Mouse (Mus musculus) ZHBTc4 (cell line): ENCODE measurements at regions not wholly inside any gene's neighbourhood (a gene's known extent, or its start where the extent isn't known, plus 50 kb on each side); places are given as distances from the start of the nearest gene placed in this dataset.
"Not testable (repeated sequence)": the region's sequence is repeated elsewhere in the genome, so short reads cannot be mapped to it uniquely, and the experiment has no call there.

Experiments
- DNase-seq: peaks from one replicate; pipeline ENCODE4 v3.0.0-alpha.2; 2011; ENCODE audit warnings: low read depth, low spot score

GRCm38 (mm10) chr3:49686182-49686895, 70.8 kb downstream of the Pcdh18 start:
- no peak for DNase-seq

- DNase-seq = no peak
These were observed 82.2 kb downstream of the Pcdh18 start for GRCm38 (mm10) chr3:49674921-49675320.

DNA sequence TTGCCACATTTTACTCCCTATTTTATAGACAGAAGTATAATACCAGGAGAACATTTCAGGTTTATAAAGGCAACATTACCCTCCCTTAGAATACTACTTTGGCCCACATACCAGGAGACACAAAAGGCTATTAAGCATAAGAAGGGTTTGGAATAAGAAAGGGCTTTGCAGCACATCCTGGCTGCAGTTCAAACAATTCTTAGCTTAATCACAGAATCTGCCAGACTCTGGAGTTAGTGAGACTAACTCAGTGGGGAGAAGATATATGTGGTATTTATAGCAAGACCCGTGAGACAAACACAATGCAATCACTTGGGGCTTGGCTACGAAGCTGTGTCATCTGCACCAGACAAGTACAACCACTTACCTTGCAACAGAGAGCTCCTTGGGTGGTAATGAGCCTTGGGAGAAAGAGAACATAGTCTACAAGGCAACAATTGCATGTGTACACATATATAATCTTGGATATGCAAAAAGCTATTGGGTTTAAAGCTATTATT, 84.4 kb downstream of the Pcdh18 start:
- DNase-seq = peak; percentile 4

- DNase-seq = no peak
These were observed 89.4 kb downstream of the Pcdh18 start for GRCm38 (mm10) chr3:49667543-49668338.

- no peak for DNase-seq
These were observed 90.6 kb downstream of the Pcdh18 start for GRCm38 (mm10) chr3:49666516-49666915.

DNA sequence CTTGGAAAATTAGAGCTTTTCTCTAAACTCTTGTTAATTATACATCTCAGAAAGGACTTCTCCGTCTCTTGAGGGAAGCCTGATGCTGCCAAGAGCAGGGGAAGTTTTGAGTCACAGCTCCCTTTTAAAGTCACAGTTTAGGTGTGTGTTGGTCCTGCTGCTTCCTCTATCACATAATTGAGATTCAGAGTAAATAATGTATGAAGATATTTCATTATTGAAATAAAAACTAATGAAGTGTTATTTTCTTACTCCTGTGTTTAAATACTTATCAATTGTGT, 108.3 kb downstream of the Pcdh18 start:
- no peak for DNase-seq

- no peak for DNase-seq
These were observed 108.9 kb downstream of the Pcdh18 start for GRCm38 (mm10) chr3:49648040-49648894.

DNA sequence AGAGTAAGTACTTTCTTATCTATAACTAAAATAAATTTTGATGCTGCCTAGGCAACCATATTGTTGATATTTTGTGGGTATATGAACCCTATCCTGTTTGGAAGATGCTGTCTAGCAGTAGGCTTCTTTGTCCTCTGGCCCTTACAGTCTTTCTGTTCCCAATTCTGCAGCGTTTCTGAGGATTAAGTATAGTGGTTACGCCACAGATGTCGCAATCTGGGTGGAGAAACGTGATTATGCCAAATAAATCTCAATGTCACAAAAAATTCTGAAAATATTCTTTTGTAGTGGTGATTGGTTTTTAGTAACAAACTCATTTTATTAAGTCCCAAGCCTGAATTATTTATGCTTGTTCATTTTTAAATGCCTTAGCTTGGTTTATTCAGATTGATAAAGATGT, 112.1 kb downstream of the Pcdh18 start:
- no peak for DNase-seq

DNA sequence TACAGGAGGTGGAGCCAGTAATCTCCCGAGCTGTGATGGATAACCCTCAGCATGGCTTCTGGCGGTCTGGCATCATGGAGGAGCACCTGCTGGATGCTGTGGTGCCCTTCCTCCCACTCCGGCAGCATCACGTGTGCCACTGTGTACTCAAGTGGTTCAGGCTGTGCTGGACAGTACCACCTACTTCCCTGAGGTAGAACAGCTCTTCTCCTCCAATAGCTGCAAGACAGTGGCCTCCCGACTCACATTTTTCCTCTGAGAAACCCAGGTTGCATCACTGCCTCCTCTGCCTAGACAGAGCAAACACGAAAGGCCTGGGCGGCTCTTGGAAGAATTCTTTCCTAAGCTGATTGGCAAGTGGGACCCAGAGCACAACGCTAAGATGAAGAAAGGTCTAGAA, 113.3 kb downstream of the Pcdh18 start:
- peak; percentile 9 for DNase-seq

DNA sequence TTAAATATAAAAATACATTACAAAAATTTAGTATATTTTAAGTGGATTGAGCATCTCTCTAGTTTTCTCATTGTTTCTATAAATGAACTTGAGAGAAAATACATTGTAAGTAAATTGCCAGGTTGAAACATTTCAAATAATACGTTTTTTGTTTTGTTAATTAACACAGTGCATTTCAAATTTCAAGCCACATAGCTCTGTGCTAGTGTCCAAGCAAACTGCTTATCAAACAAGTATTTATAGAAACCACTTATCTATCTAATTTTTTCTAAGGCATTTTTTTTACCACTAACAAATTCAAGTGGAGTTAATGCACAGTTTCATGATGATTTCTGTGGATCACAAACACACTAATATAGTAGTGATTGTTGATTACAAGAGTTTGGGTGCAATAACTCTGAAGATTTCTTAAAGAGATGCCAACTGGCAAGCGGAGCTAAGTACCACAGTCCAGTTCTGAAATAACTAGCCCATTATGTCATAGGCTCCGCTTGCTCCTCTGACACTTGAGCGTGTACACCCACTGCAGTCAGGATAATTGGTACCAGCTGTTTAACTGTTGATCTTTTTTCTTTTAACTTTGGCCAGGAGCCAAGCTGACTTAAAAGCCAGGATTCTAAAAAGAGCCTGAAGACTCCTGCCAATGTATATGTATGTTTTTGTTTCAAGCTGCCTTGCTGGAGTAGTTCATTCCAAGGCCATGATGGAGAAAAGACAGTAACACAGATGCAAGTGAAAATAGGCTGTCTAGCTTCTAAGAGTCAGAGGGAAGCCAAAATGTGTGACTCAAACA, 115.0 kb downstream of the Pcdh18 start:
- DNase-seq = no peak

- DNase-seq = no peak
These were observed 115.7 kb downstream of the Pcdh18 start for GRCm38 (mm10) chr3:49641411-49641810.

DNA sequence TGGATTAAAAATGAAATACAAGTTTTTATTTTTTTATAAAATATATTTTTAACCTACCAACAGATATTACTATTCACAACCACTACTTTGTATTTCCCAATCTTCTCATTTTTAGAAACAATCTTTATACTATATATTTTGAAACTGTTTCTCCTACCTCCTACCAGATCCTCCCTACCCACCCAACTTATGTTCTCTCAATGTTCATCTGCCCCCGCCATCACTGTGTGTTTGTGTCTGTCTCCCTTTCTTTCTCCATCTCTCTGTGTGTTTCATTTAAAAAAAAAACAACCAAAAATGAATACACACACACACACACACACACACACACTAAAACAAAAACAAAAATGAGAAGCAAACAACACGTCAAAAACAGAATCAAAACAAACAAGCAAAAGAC, 118.5 kb downstream of the Pcdh18 start:
- no peak for DNase-seq

DNA sequence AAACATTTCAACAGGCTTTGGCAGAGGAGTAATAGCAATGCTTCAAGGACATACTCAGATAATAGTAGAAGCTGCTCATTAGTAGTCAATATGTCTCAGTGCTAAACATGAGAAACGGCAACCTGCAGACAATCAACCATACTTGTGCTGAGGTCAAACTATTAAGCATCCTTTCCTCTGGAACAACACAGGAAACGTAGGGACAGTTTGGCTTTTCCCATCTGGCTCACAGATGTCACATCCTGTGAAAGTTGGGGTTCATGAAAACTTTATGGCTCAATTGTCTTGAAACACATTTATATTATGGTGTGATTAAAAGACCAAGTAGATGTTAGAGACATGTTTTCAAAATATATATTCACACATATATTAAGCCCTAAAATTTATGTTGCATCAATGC, 120.4 kb downstream of the Pcdh18 start:
- no peak for DNase-seq

- no peak for DNase-seq
These were observed 164.2 kb downstream of the Pcdh18 start for GRCm38 (mm10) chr3:49592706-49593451.

DNA sequence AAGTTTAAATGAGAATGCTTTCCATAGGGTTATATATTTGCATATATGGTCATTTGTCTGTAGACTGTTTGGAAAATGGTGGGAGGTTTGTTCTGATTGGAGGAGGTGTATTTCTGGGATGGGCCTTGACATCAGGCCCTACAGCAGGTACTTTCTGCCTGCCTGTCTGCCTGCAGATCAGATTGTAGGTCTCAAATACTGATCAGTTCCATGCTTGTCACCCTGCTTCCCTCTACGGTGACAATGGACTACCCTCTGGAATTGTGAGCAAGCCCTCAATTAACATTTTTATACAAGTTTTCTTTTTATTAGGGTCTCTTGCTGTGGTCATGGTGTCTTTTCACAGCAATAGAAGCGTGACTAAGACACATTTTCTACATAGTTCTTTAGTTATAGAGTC, 166.9 kb downstream of the Pcdh18 start:
- DNase-seq = no peak

GRCm38 (mm10) chr3:49586531-49587168, 170.5 kb downstream of the Pcdh18 start:
- no peak for DNase-seq

DNA sequence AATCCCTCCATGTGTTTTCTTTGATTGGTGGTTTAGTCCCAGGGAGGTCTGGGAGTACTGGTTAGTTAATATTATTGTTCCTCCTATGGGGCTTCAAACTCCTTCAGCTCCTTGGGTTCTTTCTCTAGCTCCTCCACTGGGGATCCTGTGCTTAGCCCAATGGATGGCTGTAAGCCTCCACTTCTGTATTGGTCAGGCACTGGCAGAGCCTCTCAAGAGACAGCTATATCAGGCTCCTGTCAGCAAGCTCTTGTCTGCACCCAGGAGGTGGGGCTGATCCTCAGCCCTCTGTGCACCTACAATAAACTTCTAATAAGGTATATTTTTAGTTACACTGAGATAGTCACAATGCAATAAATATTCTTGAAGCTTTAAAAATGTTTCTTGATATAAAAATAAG, 171.2 kb downstream of the Pcdh18 start:
- DNase-seq = not testable (repeated sequence)

GRCm38 (mm10) chr3:49566769-49567729, 190.1 kb downstream of the Pcdh18 start:
- DNase-seq = no peak

- DNase-seq = no peak
These were observed 229.5 kb downstream of the Pcdh18 start for GRCm38 (mm10) chr3:49527642-49528041.
